ENCODE assay signal across 7 mouse cellular contexts in the genomic region with DNA sequence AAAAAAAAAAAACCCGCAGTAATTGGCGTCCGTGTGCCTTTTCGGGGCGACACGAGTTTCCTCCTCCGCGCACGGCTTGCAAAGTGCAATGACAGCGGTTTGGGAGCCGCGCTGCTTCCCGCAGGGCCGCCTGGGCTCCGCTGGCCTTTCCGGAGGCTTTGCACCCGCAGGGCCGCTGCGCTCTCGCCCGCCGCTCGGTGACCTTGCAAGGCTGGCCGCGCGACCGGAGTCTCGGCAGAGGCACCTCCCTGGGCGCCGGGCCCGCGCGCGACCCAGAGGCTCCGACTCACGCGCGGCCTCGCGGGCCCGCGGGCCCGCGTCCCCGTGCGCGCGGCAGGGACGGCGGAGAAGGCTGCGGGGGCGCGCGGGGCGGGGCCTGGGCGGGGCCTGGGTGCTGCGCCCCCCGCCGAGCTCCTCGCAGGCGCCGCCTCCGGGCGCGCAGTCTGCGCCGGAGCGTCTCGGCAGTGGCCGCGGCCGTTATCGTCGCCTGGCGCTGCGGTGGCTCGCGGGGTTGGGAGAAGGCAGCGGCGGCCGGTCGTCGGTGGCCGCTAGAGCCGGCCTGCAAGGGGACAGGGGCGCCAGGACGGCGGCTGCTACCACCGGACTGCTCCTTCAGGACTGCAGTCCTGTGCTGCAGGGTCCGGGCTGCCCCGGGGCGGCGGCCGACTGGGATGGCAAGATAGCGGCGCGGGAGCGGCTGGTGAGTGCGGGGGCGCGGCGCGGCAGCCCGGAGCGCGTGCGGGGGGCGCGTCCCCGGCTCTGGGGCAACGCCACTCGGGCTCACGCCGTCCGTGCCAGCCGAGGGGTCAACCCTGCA. TPM values are rescaled to one million over a fixed set of nuclear protein-coding genes. Genes with fewer than 3 reads are reported as not detected.
DNase-seq lines count a peak whose midpoint lies in the region; ATAC-seq lines count a peak whose summit lies in the region.

No protein-coding gene starts in this region.

- peak overlapping the region; percentile 93 for H3K9ac ChIP-seq in heart, embryonic 14.5 days (ENCODE audit: low read length)
- peak overlapping the region; percentile 59 for H3K9ac ChIP-seq in liver, embryonic 12.5 days
- peak overlapping the region; percentile 84 for H3K9ac ChIP-seq in stomach, embryonic 16.5 days (ENCODE audit: low read length)

- H3K4me3 ChIP-seq in brown adipose tissue, adult 24 weeks (ENCODE audit: insufficient read depth, low read depth, low read length): peak overlapping the region; percentile 99
- H3K4me3 ChIP-seq in forebrain, embryonic 10.5 days: peak overlapping the region; percentile 84
- H3K4me3 ChIP-seq in heart, embryonic 14.5 days (ENCODE audit: control insufficient read depth in 1 of 2, insufficient read depth in 1 of 2, low read depth in 1 of 2, low read length in 2 of 2): peak overlapping the region; percentile 89 to 92
- peak overlapping the region; percentile 63 for H3K4me3 ChIP-seq in liver, embryonic 12.5 days
- H3K4me3 ChIP-seq in stomach, embryonic 16.5 days (replicated peaks; ENCODE audit: low read length): peak overlapping the region; percentile 75

- peak; percentile 70 for DNase-seq in forebrain, embryonic 10.5 days (ENCODE audit: extremely low spot score, low spot score)
- peak; percentile 97 for DNase-seq in kidney, postnatal 14 days
- DNase-seq in neural tube, embryonic 10.5 days (ENCODE audit: extremely low spot score, low spot score): peak; percentile 85

- H3K4me2 ChIP-seq in heart, embryonic 14.5 days (ENCODE audit: low read length): peak overlapping the region; percentile 89
- peak overlapping the region; percentile 78 for H3K4me2 ChIP-seq in liver, embryonic 12.5 days
- peak overlapping the region; percentile 90 for H3K4me2 ChIP-seq in stomach, embryonic 16.5 days (ENCODE audit: low read depth, low read length)

- peak; percentile 89 for ATAC-seq in heart, embryonic 14.5 days (ENCODE audit: insufficient number of reproducible peaks, insufficient read depth, low FRiP score, low read depth)
- peak; percentile 74 for ATAC-seq in liver, embryonic 12.5 days
- peak; percentile 94 for ATAC-seq in stomach, embryonic 16.5 days (ENCODE audit: insufficient read depth, low FRiP score)

- WGBS in forebrain, embryonic 10.5 days: under 1% methylated on average over 112 of the region's 116 CpGs
- under 1% methylated on average over 92 of the region's 116 CpGs for WGBS in heart, embryonic 14.5 days
- WGBS in liver, embryonic 12.5 days (ENCODE audit: insufficient replicate concordance): under 1% methylated on average over 80 of the region's 116 CpGs
- WGBS in stomach, embryonic 16.5 days: under 1% methylated on average over 113 of the region's 116 CpGs

- H3K27me3 ChIP-seq in forebrain, embryonic 10.5 days (ENCODE audit: poor library complexity, severe bottlenecking): peaks cover 53% of the 10 kb centered on the region
- no peaks in the 10 kb centered on the region for H3K27me3 ChIP-seq in heart, embryonic 14.5 days (ENCODE audit: control insufficient read depth, insufficient read depth, low read length)
- peaks cover 76% of the 10 kb centered on the region for H3K27me3 ChIP-seq in liver, embryonic 12.5 days (replicated peaks)
- no peaks in the 10 kb centered on the region for H3K27me3 ChIP-seq in stomach, embryonic 16.5 days (ENCODE audit: control insufficient read depth, insufficient read depth, low read length)

- H3K27ac ChIP-seq in brown adipose tissue, adult 24 weeks (replicated peaks; ENCODE audit: low read depth, low read length): peak overlapping the region; percentile 72
- peak overlapping the region; percentile 88 for H3K27ac ChIP-seq in forebrain, embryonic 10.5 days
- peak overlapping the region; percentile 95 to 98 for H3K27ac ChIP-seq in heart, embryonic 14.5 days (replicated peaks in 1 of 2; ENCODE audit: control insufficient read depth in 1 of 2, insufficient read depth in 1 of 2, low read depth in 2 of 2, low read length in 2 of 2)
- H3K27ac ChIP-seq in liver, embryonic 12.5 days: peak overlapping the region; percentile 56
- H3K27ac ChIP-seq in stomach, embryonic 16.5 days (ENCODE audit: low read length): peak overlapping the region; percentile 91

- no peaks in the 10 kb centered on the region for H3K9me3 ChIP-seq in forebrain, embryonic 10.5 days
- no peaks in the 10 kb centered on the region for H3K9me3 ChIP-seq in heart, embryonic 14.5 days (ENCODE audit: control insufficient read depth, low read length)
- H3K9me3 ChIP-seq in liver, embryonic 12.5 days (replicated peaks): no peaks in the 10 kb centered on the region
- no peaks in the 10 kb centered on the region for H3K9me3 ChIP-seq in stomach, embryonic 16.5 days (replicated peaks; ENCODE audit: control insufficient read depth, low read length)

- no peaks in the 10 kb centered on the region for H3K36me3 ChIP-seq in forebrain, embryonic 10.5 days (replicated peaks)
- no peaks in the 10 kb centered on the region; the same call in 1 of the 2 replicates for H3K36me3 ChIP-seq in heart, embryonic 14.5 days (ENCODE audit: control insufficient read depth, insufficient read depth, low read length)
- no peaks in the 10 kb centered on the region for H3K36me3 ChIP-seq in liver, embryonic 12.5 days
- no peaks in the 10 kb centered on the region for H3K36me3 ChIP-seq in stomach, embryonic 16.5 days (ENCODE audit: control insufficient read depth, insufficient read depth, low read length)

- H3K4me1 ChIP-seq in brown adipose tissue, adult 24 weeks (ENCODE audit: control insufficient read depth, insufficient read depth, insufficient read length, low read length): peaks cover 12% of the 10 kb centered on the region
- peaks cover 30% of the 10 kb centered on the region for H3K4me1 ChIP-seq in forebrain, embryonic 10.5 days
- peaks cover 4 to 34% of the 10 kb centered on the region in 2 experiments for H3K4me1 ChIP-seq in heart, embryonic 14.5 days (ENCODE audit: control insufficient read depth in 2 of 2, insufficient read depth in 2 of 2, low read length in 2 of 2)
- H3K4me1 ChIP-seq in liver, embryonic 12.5 days: peaks cover 24% of the 10 kb centered on the region
- H3K4me1 ChIP-seq in stomach, embryonic 16.5 days (ENCODE audit: control insufficient read depth, insufficient read depth, low read length): peaks cover 23% of the 10 kb centered on the region

RNA-seq across cellular contexts. Expression of gene Lifr, which starts 38.9 kb away (rescaled TPM):
- 11.6 and 12.9 TPM in 2 replicates for polyA plus RNA-seq in brown adipose tissue, adult 24 weeks (2012; ENCODE audit: insufficient read depth, insufficient read length, missing spikeins)
- 5.6 and 7.4 TPM in 2 replicates for polyA plus RNA-seq in forebrain, embryonic 10.5 days (2016; fragmentation: Nextera tagmentation; extraction: Ambion mirVana)
- 33.4 and 36.4 TPM in 2 replicates for polyA plus RNA-seq in heart, embryonic 14.5 days (2014; fragmentation: Nextera tagmentation; extraction: Ambion mirVana)
- polyA plus RNA-seq in liver, embryonic 12.5 days (2016; fragmentation: Nextera tagmentation; extraction: Ambion mirVana): 19.8 and 24.9 TPM in 2 replicates
- 16.9 and 20.4 TPM in 2 replicates for polyA plus RNA-seq in stomach, embryonic 16.5 days (2015; fragmentation: Nextera tagmentation; extraction: Ambion mirVana)

Comparison
In these comparisons a context has a peak if more than half of its experiments do, and no peak if none do; other contexts are left out.
1. Peak in every context shown above with its lines: DNase-seq, ATAC-seq, H3K4me3 ChIP-seq and H3K27ac ChIP-seq.